Mouse (Mus musculus) thymus, postnatal 14 days (tissue): ENCODE data around the gene Narf.

Source experiments
- DNase-seq: peaks from one replicate; pipeline ENCODE4 v3.0.0; 2021

The Narf gene

DNA sequence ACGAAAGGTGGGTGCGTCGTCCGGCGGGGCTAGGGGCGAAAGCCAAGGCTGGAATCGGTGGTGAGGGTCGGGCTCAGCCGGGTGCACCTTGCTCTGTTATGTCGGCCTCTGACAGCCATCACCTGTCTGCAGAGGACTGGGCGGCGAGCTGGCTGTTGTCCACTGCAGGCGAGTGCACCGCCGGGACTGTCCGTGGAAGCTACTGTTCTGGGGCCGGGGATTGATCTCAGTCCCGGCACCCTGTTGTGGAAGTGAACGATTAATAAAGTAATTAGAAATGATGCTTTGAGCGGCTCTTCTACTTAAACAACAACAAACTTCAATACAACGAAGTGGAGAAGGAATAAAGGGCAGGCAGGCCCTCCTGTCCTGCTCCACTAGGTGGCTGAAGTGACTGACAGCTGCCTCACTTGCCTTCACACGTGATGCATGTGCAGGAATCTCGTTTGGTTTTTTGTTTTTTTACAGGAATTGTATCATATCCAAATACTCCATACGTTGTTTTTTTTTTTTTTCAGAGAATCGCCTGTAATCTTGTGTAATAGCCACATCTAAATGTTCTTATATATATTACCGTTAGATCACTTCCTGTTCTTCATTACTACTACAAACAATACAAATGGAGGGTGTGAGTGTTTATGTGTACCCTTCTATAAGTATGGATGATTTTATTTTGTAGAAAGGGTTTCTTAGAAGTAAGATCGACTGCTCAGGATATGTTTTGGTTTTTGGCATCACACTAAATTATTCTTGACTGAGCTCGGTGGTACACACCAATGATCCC is 484 bp downstream of the Narf start:
- DNase-seq: peak; percentile 63

DNA sequence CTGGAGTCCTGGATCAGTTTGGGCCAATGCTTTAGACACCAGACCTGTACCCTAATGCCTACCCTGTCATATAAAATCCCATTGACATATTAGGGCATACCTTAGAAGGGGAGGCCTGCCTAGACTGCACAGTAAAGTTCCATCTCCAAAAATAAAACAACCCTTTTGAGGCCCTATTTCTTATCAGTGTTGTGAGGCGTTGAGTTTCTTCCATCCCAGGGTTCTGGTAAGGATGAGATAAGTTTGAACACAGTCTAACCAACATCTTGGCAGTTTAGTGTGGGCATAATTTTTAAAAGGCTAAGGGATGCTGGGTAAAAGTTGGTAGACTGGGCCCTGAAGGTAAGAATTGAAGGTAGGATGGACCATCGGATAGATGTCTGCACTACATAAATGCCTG is 2.6 kb downstream of the Narf start:
- no peak for DNase-seq

DNA sequence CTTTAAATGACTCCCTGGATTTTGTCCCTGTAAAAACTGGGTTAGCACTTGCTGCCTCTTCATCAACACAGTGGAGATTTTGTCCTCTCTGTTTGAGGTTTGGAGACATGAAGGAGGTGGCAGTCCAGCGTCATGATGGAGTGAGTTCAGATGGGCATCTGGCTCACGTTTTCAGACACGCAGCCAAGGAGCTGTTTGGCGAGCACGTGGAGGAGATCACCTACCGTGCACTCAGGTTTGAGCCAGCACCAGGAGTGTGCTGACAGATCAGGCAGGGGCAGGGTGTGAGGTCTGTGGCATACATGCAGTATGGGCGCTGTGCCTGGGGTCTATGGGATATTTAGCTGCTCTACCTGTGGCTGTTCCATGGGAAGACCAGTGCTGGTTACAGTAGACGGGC is 13.1 kb downstream of the Narf start:
- DNase-seq: no peak

- peak; percentile 94 for DNase-seq
These were observed 22.4 kb downstream of the Narf start, which contains the start of gene Foxk2 for GRCm38 (mm10) chr11:121259160-121260100. Foxk2 (plus strand) TSS chr11:121259990.

DNA sequence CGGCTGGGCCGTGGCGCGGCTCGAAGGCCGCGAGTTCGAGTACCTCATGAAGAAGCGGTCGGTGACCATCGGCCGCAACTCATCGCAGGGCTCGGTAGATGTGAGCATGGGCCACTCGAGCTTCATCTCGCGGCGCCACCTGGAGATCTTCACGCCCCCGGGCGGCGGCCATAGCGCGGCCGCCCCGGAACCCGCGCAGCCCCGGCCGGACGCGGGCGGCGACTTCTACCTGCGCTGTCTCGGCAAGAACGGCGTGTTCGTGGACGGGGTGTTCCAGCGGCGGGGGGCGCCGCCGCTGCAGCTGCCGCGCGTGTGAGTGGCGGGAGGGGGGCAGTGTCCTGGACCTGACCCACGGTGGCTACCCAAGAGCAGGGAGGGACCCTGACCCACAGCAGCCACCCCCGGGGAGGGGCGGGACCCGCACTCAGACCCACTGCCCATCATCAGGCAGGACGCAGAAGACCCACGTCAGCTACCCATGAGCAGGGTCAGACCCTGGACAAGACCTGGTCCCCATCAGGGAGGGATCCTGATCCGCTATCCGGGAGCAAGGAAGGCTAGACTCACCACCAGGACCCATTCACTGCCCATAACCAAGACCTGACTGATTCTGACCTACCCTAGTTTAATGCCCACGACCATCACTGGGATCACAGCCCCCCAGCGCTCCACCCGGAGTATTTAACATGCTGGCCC is 23.3 kb downstream of the Narf start:
- DNase-seq: peak; percentile 58

DNA sequence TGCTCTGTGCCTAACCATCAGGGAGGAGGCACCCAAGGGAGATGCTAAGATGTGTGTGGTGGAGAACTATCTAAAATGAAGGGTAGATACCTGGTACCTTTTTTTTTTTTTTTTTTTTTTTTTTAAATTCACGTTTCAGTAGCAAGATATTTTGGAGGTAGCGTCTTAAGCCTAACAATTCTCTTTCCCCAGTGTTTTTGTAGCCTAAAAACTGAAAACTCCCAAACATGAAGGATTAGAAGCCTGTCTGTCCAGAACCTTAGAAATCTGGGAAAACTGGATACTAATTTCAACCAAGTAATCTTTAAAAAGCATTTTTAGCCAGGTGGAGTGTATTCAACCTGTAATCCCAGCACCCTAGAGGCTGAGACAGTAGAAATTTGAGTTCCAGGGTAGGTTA is 24.0 kb downstream of the Narf start:
- no peak for DNase-seq

GRCm38 (mm10) chr11:121277516-121277915 is 40.5 kb downstream of the Narf start:
- no peak for DNase-seq

- DNase-seq: no peak
These were observed 41.0 kb downstream of the Narf start for GRCm38 (mm10) chr11:121278011-121278410.

GRCm38 (mm10) chr11:121282911-121283310 is 45.9 kb downstream of the Narf start:
- no peak for DNase-seq

DNA sequence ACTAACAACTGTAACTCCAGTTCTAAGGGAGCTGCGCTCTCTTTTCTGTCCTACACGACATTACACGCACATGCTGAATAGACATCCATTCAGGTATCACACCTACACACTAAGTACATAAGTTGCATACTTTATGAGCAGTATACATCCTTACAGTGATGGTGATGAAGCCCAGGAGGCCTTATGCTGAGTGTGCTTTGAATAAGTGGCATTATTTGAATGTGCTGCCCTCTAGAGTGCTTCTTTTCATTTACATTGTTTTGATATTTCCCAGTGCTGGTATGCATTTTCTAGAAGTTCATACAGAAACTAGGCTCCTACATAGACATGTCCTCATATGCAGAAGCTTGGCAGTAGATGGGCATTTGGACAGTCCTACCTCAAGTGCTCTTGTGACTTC is 52.8 kb downstream of the Narf start:
- DNase-seq: peak; percentile 6

DNA sequence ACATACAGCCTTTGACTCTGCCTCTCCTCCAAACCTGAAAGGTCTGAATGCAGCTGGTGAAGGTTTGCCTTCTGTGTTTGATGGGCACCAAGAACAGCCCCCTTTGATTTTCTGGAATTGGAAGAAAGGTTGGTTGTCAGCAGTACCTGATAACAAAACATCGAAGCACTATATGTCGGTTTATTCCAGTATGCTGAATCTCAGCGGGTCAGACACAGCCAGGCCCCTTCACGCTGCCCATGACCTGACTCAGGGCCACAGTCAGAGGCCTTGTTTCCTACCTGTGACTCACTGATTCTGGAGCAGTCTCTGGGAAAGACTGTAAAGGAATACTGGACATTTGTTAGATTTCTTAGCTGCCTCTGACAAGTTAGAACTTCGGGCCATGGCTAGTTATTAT is 57.7 kb downstream of the Narf start:
- no peak for DNase-seq

DNA sequence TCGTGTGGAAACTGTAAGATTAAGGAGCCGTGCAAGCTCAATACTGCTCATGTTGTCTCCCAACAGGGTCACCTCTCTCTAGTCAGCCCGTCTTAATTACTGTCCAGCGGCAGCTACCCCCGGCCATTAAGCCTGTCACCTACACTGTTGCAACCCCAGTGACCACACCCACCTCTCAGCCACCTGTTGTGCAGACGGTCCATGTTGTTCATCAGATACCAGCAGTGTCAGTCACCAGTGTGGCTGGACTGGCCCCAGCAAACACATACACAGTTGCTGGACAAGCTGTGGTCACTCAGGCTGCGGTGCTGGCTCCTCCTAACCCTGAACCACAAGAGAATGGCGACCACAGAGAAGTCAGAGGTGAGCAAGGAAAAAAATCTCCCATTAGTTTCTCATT is 61.4 kb downstream of the Narf start:
- DNase-seq: no peak

DNA sequence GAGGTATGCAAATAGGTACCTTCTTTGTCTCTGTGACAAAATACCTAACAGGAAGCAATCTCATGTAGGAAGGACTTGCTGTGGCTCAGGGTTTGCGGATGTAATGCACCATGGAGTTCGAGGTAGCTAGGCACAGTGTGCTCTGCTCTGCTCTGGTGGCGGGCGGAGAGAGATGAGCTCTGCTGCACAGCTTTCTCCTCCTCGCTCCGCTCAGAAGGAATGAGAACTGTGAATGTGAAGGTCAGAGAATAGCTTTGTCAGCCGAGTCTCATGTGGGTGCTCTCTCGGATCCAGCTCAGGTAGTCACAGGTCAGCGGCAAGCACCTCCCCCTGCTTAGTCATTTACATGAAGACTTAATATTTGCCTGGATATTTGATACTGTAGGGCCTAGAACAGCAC is 63.2 kb downstream of the Narf start:
- DNase-seq: no peak

DNA sequence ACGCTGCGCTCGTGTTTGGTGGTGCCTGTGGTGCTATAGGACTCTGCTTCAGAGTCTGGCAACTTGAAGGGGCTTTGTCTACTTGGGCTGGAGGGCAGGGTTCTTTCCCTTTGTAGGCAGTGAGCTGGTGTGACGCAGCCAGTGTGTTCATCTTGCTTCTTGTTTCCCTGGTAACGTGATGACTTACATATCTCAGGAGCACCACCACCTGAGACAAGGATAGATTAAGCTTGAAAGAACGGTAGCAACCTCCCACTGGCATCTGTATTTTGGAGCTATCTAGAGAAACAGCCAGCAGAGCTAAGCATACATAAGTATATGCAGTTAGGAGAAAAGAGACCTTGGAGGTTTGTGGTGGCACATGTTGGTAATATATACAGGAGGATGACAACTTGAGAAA is 68.3 kb downstream of the Narf start:
- no peak for DNase-seq
